Mouse (Mus musculus): ENCODE measurements around the gene Zfp37.

GRCm38 (mm10) chr4:62248328-62248727 is 17.5 kb upstream of the Zfp37 start:
- TF ChIP-seq CTCF (IDR thresholded peaks at IDR 0.05; ENCODE audit: low read depth) = no peak
- TF ChIP-seq EP300 (optimal IDR thresholded peaks at IDR 0.05) = no peak

Data from stomach, postnatal 0 days (tissue).